Mouse (Mus musculus) neural tube, embryonic 14.5 days (tissue): Measurements from ENCODE around the gene Hoxc10. TPM values are rescaled to one million over a fixed set of nuclear protein-coding genes. Genes with fewer than 3 reads are reported as not detected.

Source experiments
- ATAC-seq: fragments of 200-750 bp; cut with Nextera tagmentation; 2 replicates; pipeline ENCODE4 v1.8.0; 2017; ENCODE audit warnings: low read depth, mild to moderate bottlenecking, moderate TSS enrichment, moderate library complexity
- H3K27ac ChIP-seq: fragments of 300-500 bp; sonication (generic); 2 replicates; pipeline ENCODE4 v1.5.1; 2014; ENCODE audit warnings: low read depth, mild to moderate bottlenecking, control low read depth, low read length, moderate library complexity, mixed read lengths
- H3K27me3 ChIP-seq: fragments of 300-500 bp; sonication (generic); 2 replicates; pipeline ENCODE4 v1.6.1; 2014; ENCODE audit warnings: low read length; ENCODE audit not compliant: control insufficient read depth, insufficient read depth
- H3K36me3 ChIP-seq: fragments of 300-500 bp; sonication (generic); 2 replicates; pipeline ENCODE4 v1.6.1; 2014; ENCODE audit warnings: low read length, mixed read lengths; ENCODE audit not compliant: control insufficient read depth, insufficient read depth
- H3K4me1 ChIP-seq: fragments of 300-500 bp; sonication (generic); 2 replicates; pipeline ENCODE4 v1.6.1; 2014; ENCODE audit warnings: low read length; ENCODE audit not compliant: control insufficient read depth, insufficient read depth
- H3K4me2 ChIP-seq: fragments of 300-500 bp; sonication (generic); 2 replicates; pipeline ENCODE4 v1.6.1; 2014; ENCODE audit warnings: mild to moderate bottlenecking, low read depth, low read length, control low read depth
- H3K4me3 ChIP-seq: fragments of 300-500 bp; sonication (generic); 2 replicates; pipeline ENCODE4 v1.5.1; 2014; ENCODE audit warnings: low read depth, low read length, control low read depth, mixed read lengths
- H3K9ac ChIP-seq: fragments of 300-500 bp; sonication (generic); replicated peaks from 2 replicates; pipeline ENCODE4 v1.6.1; 2014; ENCODE audit warnings: low read depth, mild to moderate bottlenecking, control low read depth, low read length, mixed read lengths
- H3K9me3 ChIP-seq: fragments of 300-500 bp; sonication (generic); 2 replicates; pipeline ENCODE4 v1.6.1; 2016; ENCODE audit warnings: low read length; ENCODE audit not compliant: control insufficient read depth
- WGBS: fragments of 180-500 bp; shearing (Covaris S2); extraction: QIAGEN DNeasy Blood & Tissue Kit; methylation state at CpG from one replicate; pipeline ENCODE4 v1.1.7; 2014; 5-methylcytosine and 5-hydroxymethylcytosine counted together
- polyA plus RNA-seq: library from polyadenylated mRNA; unstranded; fragments of >200 nt; fragmentation: Nextera tagmentation; extraction: Ambion mirVana; gene quantifications from 2 replicates; pipeline ENCODE4 v1.2.1, GENCODE M21; 2014

Gene Hoxc10
- polyA plus RNA-seq, 1 experiment from 2014 or later = 94.7 TPM

DNA sequence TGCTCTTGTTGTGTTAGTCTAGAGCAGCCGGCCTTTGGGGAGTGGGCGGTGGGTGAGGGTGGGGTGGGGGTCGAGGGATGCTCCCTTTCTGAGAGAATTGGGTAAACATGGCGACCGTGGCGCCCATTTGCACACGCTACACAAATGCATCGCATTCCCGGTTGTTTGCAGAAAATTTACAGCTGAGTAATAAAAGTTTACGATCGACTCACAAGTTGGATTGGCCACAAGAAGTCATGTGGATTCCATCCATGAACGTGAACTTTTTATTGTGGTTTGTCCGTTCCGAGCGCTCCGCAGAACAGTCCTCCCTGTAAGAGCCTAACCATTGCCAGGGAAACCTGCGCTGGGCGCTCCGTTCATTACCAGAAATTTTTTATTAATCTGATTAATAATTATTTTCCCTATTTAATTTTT, 31.4 kb downstream of the Hoxc10 start, which contains the start of gene Hoxc6:
Gene Hoxc6, plus strand, starts transcription at position 319 of the 417 bp plus-strand sequence.
- no peaks in the 10 kb centered on the region for H3K9me3 ChIP-seq
- H3K27me3 ChIP-seq = no peaks in the 10 kb centered on the region
- under 1% methylated on average over 19 of the region's 19 CpGs for WGBS
- peak within 1 kb of the TSS; percentile 91 for H3K27ac ChIP-seq
- peaks cover 52% of the 10 kb centered on the region for H3K4me1 ChIP-seq
- no peaks in the 10 kb centered on the region for H3K36me3 ChIP-seq
- peak within 1 kb of the TSS; percentile 76 for H3K9ac ChIP-seq
- ATAC-seq = peak; percentile 63
- H3K4me2 ChIP-seq = peak within 1 kb of the TSS; percentile 92
- peak within 1 kb of the TSS; percentile 55 for H3K4me3 ChIP-seq

DNA sequence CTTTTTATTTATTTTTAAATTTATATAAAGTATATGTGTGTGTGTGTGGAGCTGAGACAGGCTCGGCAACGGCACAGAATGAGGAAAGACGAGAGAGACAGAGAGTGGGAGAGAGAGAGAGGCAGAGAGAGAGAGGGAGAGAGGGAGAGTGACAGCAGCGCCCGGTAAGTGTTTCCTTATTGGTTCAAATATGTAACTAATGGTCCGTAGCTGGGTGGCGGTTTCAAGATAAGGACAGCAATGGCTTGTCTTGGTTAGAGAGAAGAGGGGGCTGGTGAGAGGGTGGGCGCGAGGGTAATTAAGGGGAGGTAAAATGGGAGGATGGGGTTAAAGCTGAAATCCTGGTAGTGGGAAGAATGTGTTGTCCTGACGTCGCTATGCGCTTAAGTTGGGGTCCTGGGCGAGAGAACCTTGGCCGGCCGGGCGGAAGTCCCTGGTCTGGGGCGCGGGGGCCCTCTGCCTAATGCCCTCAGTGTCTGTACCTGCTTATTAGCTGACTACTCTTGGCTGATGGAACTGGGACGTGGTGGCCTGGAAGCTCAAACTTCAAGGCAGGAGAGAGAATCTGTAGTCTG, 32.1 kb downstream of the Hoxc10 start:
- Histone ChIP-seq H3K9ac (peak overlapping the region; percentile 76), H3K4me1 (peaks cover 55% of the 10 kb centered on the region), H3K4me2 (peak overlapping the region; percentile 92), H3K36me3 (no peaks in the 10 kb centered on the region), H3K27ac (peak overlapping the region; percentile 91), H3K27me3 (no peaks in the 10 kb centered on the region), H3K9me3 (no peaks in the 10 kb centered on the region), H3K4me3 (peak overlapping the region; percentile 55)
- peak; percentile 28 for ATAC-seq
- under 1% methylated on average over 19 of the region's 19 CpGs for WGBS

DNA sequence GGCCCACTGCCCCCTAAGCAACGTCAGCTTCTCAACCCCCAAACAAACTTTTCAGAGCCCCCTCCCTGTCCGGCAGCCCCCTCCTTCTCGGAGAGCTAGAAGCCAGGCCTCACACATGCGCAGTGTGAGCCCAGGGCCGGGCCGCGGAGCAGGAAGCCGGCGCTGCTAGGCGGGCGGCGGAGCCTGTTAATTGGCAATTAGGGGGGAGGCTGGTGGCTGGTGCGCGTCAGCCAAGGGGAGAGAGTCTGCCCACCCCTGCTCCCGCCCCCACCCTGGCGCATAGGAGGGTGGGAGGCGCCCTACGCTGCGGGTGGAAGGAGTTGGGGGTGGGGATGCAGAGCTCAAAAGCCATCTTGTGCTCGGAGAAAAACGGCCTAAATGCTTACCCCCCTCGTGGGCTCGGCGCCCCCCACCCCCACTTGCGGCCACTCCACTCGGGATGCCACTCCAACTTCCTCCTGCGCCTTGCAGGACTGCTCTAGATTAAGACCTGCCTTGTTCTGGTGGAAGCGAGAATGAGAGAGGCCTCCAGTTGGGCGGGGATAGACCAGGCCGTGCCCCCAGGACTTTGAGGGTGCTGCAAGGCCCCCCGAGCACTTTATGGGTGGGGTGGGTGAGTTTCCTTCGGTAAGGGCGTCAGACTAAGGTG, 32.7 kb downstream of the Hoxc10 start:
- peak; percentile 84 for ATAC-seq
- H3K4me3 ChIP-seq = peak overlapping the region; percentile 55
- H3K9me3 ChIP-seq = no peaks in the 10 kb centered on the region
- H3K27ac ChIP-seq = peak overlapping the region; percentile 91
- H3K27me3 ChIP-seq = no peaks in the 10 kb centered on the region
- peaks cover 60% of the 10 kb centered on the region for H3K4me1 ChIP-seq
- no peaks in the 10 kb centered on the region for H3K36me3 ChIP-seq
- WGBS = under 1% methylated on average over 27 of the region's 33 CpGs
- peak overlapping the region; percentile 92 for H3K4me2 ChIP-seq
- peak overlapping the region; percentile 76 for H3K9ac ChIP-seq

DNA sequence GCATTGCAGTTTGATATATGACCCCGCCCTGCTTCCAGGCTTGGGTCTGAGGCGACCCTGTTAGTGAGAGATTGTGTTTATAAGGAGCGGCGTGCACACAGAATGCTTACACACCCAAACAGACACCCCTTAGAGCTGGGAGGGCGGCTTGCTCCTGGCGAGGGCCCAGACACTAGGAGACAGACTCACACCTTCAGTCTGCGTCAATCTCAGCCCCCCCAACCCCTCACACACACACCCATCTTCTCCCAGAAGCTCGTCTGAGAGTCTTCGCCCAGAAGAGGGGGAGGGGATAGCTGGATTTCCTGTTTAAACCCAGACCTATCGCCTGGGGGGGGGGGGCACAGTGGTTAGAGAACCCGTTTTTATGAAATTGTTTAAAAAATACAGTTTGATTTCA, 33.4 kb downstream of the Hoxc10 start:
- Histone ChIP-seq H3K9ac (peak overlapping the region; percentile 76), H3K27ac (peak overlapping the region; percentile 91), H3K4me3 (peak overlapping the region; percentile 55), H3K4me2 (peak overlapping the region; percentile 92), H3K36me3 (no peaks in the 10 kb centered on the region), H3K9me3 (no peaks in the 10 kb centered on the region), H3K4me1 (peaks cover 61% of the 10 kb centered on the region), H3K27me3 (no peaks in the 10 kb centered on the region)
- peak; percentile 33 for ATAC-seq
- WGBS = under 1% methylated on average over 11 of the region's 11 CpGs

DNA sequence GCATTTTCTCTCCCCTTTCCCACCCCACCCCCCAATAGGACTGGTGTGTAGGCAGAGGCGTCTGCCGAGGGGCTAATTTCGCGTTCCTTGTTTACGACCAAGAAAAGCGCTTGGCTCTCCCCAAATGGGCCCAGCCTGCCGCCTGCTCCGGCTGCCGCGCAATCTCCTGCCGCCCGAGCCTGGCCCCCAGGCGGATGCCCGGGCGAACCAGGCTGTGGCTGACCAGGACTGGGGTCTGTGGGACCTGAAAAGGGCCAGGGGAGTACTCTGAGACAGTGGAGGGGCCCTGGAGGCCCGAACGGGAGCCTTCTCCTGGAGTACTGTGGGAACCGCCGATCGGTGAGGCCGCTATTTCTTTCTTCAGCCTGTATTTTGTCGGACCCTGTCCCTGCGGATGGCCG, 33.9 kb downstream of the Hoxc10 start:
- peak overlapping the region; percentile 92 for H3K4me2 ChIP-seq
- peak overlapping the region; percentile 55 for H3K4me3 ChIP-seq
- H3K9ac ChIP-seq = peak overlapping the region; percentile 76
- H3K27ac ChIP-seq = peak overlapping the region; percentile 91
- ATAC-seq = 0 out of 2 replicates have a peak, but pooled peaks have one; percentile 1
- H3K36me3 ChIP-seq = no peaks in the 10 kb centered on the region
- WGBS = under 1% methylated on average over 24 of the region's 24 CpGs
- H3K27me3 ChIP-seq = no peaks in the 10 kb centered on the region
- H3K4me1 ChIP-seq = peaks cover 61% of the 10 kb centered on the region
- no peaks in the 10 kb centered on the region for H3K9me3 ChIP-seq

DNA sequence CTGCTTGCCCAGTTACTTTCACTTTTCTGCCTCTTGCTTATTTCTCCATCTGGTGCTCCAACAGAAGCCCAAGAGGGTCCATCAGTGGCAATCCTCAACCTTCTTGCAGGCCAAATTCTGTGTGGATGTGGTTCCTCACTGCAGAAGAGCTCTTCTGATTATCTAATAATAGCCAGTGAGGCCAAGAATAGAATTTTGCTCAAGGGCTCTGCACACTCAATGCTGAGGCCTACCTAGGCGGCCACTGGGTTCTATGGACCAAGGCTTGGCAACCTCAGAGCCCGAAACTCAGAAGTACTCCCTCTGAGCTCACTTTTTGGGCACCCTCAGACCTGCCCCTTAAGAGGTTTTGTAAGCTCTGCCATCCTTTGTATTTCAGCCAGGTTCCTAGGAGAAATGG, 34.8 kb downstream of the Hoxc10 start:
- H3K4me1 ChIP-seq = peaks cover 65% of the 10 kb centered on the region
- H3K4me2 ChIP-seq = peak overlapping the region; percentile 92
- H3K36me3 ChIP-seq = no peaks in the 10 kb centered on the region
- H3K27ac ChIP-seq = peak overlapping the region; percentile 91
- H3K9ac ChIP-seq = peak overlapping the region; percentile 76
- H3K4me3 ChIP-seq = peak overlapping the region; percentile 55
- ATAC-seq = no peak
- 21% methylated on average over 2 of the region's 2 CpGs for WGBS
- no peaks in the 10 kb centered on the region for H3K27me3 ChIP-seq
- H3K9me3 ChIP-seq = no peaks in the 10 kb centered on the region

DNA sequence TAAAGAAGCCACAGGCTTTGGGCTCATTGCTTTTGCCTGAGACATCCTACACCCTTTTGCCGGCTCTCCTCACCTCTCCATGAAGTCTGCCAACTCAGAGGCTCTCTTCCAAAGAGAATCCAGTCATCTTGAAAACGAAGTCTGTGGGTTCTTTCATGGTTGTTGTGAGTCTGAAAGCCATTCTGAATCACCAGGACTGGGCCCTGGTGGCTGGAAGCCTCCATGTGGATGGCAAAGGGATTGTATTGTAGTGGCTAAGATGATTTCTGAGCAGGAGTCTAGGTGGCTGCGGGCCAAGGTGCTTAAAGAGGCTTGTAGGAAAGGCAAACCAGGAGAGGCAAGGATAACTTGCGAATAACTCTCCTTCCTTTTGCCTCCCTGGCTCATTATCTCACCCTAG, 35.6 kb downstream of the Hoxc10 start:
- Histone ChIP-seq H3K27ac (peak overlapping the region; percentile 91), H3K4me2 (peak overlapping the region; percentile 92), H3K9me3 (no peaks in the 10 kb centered on the region), H3K36me3 (no peaks in the 10 kb centered on the region), H3K4me1 (peaks cover 67% of the 10 kb centered on the region), H3K4me3 (peak overlapping the region; percentile 55), H3K27me3 (no peaks in the 10 kb centered on the region), H3K9ac (peak overlapping the region; percentile 76)
- 5% methylated on average over 4 of the region's 4 CpGs for WGBS
- no peak for ATAC-seq

DNA sequence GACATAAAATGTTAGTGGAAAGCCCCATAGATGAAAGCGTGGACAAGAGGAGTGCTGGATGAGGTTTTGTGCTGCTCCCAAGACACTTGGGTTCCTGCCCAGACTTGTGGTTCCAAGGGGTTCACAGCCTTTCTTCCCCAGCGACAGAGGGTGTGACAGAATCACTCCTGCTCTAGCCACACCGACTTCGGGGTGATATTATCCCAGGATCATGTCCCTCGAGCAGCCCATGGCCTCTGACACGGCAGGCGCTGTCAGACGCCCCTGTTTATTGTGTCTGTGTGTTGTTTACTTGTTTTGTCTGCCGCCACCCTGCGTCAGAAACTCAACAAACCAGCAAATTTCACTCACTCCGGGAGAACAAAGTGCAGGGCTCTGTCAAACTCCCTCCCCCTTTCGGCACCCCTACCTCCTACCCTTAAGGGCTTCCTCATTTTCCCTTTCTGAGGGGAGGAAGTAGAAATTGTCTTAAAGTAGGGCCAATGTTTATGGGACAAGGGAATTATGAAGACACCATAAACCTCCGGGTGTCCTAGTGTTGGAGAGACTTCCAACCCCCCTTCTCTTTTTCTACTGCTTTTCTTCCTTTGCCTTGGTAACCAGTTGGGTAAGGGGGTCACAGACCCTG, 36.3 kb downstream of the Hoxc10 start:
- Histone ChIP-seq H3K4me2 (peak overlapping the region; percentile 92), H3K36me3 (no peaks in the 10 kb centered on the region), H3K27me3 (no peaks in the 10 kb centered on the region), H3K4me1 (peaks cover 68% of the 10 kb centered on the region), H3K9ac (peak overlapping the region; percentile 76), H3K9me3 (no peaks in the 10 kb centered on the region), H3K27ac (peak overlapping the region; percentile 91), H3K4me3 (peak overlapping the region; percentile 55)
- no peak for ATAC-seq
- 4% methylated on average over 13 of the region's 13 CpGs for WGBS

DNA sequence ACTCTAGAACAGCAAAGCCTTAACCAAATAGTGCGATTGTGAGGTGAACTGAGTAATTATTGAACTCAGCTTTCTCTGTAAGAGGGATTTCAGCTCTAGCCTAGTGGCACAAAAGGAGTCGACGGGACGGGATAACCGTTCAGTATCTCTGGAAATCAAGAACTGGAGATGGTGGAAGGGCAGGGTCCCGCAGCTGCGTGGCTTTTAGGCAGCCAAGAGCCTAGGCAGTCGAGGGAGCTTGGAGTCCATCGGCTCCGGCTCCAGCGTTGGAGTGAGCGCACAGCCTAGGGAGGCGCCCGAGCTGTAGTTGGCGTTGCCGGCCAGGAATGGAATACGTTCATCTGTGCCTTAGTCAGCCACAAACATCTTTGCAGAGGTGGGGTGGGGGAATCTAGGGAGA, 38.7 kb downstream of the Hoxc10 start:
- Histone ChIP-seq H3K36me3 (no peaks in the 10 kb centered on the region), H3K4me1 (peaks cover 88% of the 10 kb centered on the region), H3K4me3 (peak overlapping the region; percentile 28), H3K4me2 (peak overlapping the region; percentile 83), H3K9me3 (no peaks in the 10 kb centered on the region), H3K27ac (peak overlapping the region; percentile 79), H3K9ac (peak overlapping the region; percentile 78), H3K27me3 (no peaks in the 10 kb centered on the region)
- under 1% methylated on average over 17 of the region's 17 CpGs for WGBS
- no peak for ATAC-seq
